Mouse (Mus musculus) layer of hippocampus, postnatal 36 days (tissue): Measurements from ENCODE around the gene Gm2431. TPM values are rescaled to one million over a fixed set of nuclear protein-coding genes. Genes with fewer than 3 reads are reported as not detected.
"Not testable (repeated sequence)": the region's sequence is repeated elsewhere in the genome, so short reads cannot be mapped to it uniquely, and the experiment has no call there.

ENCODE experiments used
- DNase-seq, 2 experiments: peaks; one replicate each; pipeline ENCODE4 v3.0.0; 2022
- total RNA-seq, 2 experiments: library from RNA; stranded (reverse); gene quantifications; 2 replicates each; pipeline ENCODE4 v1.2.3; 2021

Gene Gm2431
- total RNA-seq, result not detected

- DNase-seq, result not testable (repeated sequence)
Measured at GRCm38 (mm10) chr7:142258254-142258653, at the start of gene Gm2431. Gm2431 (minus strand) TSS chr7:142258354.

- not testable (repeated sequence) for DNase-seq
Measured at GRCm38 (mm10) chr7:142303929-142304328, 45.8 kb upstream of the Gm2431 start.

- no peak for DNase-seq
Measured at GRCm38 (mm10) chr7:142303249-142303648, 45.1 kb upstream of the Gm2431 start, which contains the start of gene Krtap5-4. Krtap5-4 (plus strand) TSS chr7:142303549.

- DNase-seq, result not testable (repeated sequence)
Measured at GRCm38 (mm10) chr7:142297018-142297417, 38.9 kb upstream of the Gm2431 start, which contains the start of gene Krtap5-1. Krtap5-1 (minus strand) TSS chr7:142297118.

GRCm38 (mm10) chr7:142296108-142296507, 38.0 kb upstream of the Gm2431 start:
- not testable (repeated sequence) for DNase-seq

- no peak for DNase-seq
Measured at GRCm38 (mm10) chr7:142295418-142295817, 37.3 kb upstream of the Gm2431 start.

GRCm38 (mm10) chr7:142293851-142294250, 35.7 kb upstream of the Gm2431 start:
- peak in 1 of 2 experiments; percentile 8 for DNase-seq

GRCm38 (mm10) chr7:142285910-142286612, 27.9 kb upstream of the Gm2431 start:
- not testable (repeated sequence) for DNase-seq

GRCm38 (mm10) chr7:142285130-142285835, 27.1 kb upstream of the Gm2431 start:
- peak; percentile 2 to 8 for DNase-seq

- DNase-seq, result peak; percentile 85 to 88
Measured at GRCm38 (mm10) chr7:142284615-142285080, 26.5 kb upstream of the Gm2431 start.

- DNase-seq, result peak; percentile 36 to 43
Measured at GRCm38 (mm10) chr7:142284023-142284591, 26.0 kb upstream of the Gm2431 start.

- not testable (repeated sequence) for DNase-seq
Measured at GRCm38 (mm10) chr7:142282847-142283246, 24.7 kb upstream of the Gm2431 start.

- not testable (repeated sequence) for DNase-seq
Measured at GRCm38 (mm10) chr7:142279291-142279690, 21.1 kb upstream of the Gm2431 start.

- peak; percentile 52 to 58 for DNase-seq
Measured at GRCm38 (mm10) chr7:142278183-142278582, 20.0 kb upstream of the Gm2431 start.

GRCm38 (mm10) chr7:142274263-142274662, 16.1 kb upstream of the Gm2431 start, which contains the start of gene Gm4559:
Gm4559 (minus strand) TSS chr7:142274363.
- not testable (repeated sequence) for DNase-seq

GRCm38 (mm10) chr7:142255517-142255916, 2.6 kb downstream of the Gm2431 start:
- DNase-seq, result peak; percentile 6 to 24

GRCm38 (mm10) chr7:142249824-142250223, 8.3 kb downstream of the Gm2431 start:
- peak; percentile 13 to 24 for DNase-seq

- no peak for DNase-seq
Measured at GRCm38 (mm10) chr7:142240978-142241377, 17.2 kb downstream of the Gm2431 start, which contains the start of gene Gm40460. Gm40460 (minus strand) TSS chr7:142241078.

- no peak for DNase-seq
Measured at GRCm38 (mm10) chr7:142231540-142231939, 26.6 kb downstream of the Gm2431 start.

- not testable (repeated sequence) for DNase-seq
Measured at GRCm38 (mm10) chr7:142229871-142230270, 28.3 kb downstream of the Gm2431 start, which contains the start of gene Krtap5-5. Krtap5-5 (minus strand) TSS chr7:142229971.

- DNase-seq, result no peak
Measured at GRCm38 (mm10) chr7:142224518-142224917, 33.6 kb downstream of the Gm2431 start.

GRCm38 (mm10) chr7:142212136-142212535, 46.0 kb downstream of the Gm2431 start:
- DNase-seq, result not testable (repeated sequence)

GRCm38 (mm10) chr7:142211559-142211958, 46.6 kb downstream of the Gm2431 start, which contains the start of gene Gm7579:
Gm7579 (plus strand) TSS chr7:142211859.
- no peak for DNase-seq
